Mouse (Mus musculus) stomach, postnatal 0 days (tissue): ENCODE data around the gene Tmem63c.

Source experiments
- CTCF ChIP-seq: IDR thresholded peaks from 2 replicates; pipeline ENCODE4 v1.5.1; 2016; ENCODE audit warnings: antibody characterized with exemption, low read depth, mild to moderate bottlenecking, moderate library complexity
- EP300 ChIP-seq: optimal IDR thresholded peaks from 2 replicates; pipeline ENCODE3; 2016; ENCODE audit warnings: antibody characterized with exemption

- TF ChIP-seq EP300, result no peak
- no peak for TF ChIP-seq CTCF
Measured at GRCm38 (mm10) chr12:87093249-87093648, 72.1 kb downstream of the Tmem63c start.
